Mouse (Mus musculus): ENCODE measurements at regions not wholly inside any gene's neighbourhood (a gene's known extent, or its start where the extent isn't known, plus 50 kb on each side); places are given as distances from the start of the nearest gene placed in this dataset.

GRCm38 (mm10) chr15:67284941-67285340 lies 784.2 kb upstream of the Lrrc6 start:
- TF ChIP-seq CTCF (conservative IDR thresholded peaks at IDR 0.05 in 1 of 2, IDR thresholded peaks at IDR 0.05 in 1 of 2; ENCODE audit: low read depth in 2 of 2, low read length in 2 of 2), result no peak
- no peak for TF ChIP-seq MAX (IDR thresholded peaks at IDR 0.05; ENCODE audit: low read length)
- TF ChIP-seq POLR2A (IDR thresholded peaks at IDR 0.05; ENCODE audit: low read depth, low read length), result no peak
- TF ChIP-seq ZNF384 (IDR thresholded peaks at IDR 0.05; ENCODE audit: low read depth, low read length), result no peak

All from CH12.LX (cell line).